Mouse (Mus musculus): ENCODE measurements at regions not wholly inside any gene's neighbourhood (a gene's known extent, or its start where the extent isn't known, plus 50 kb on each side); places are given as distances from the start of the nearest gene placed in this dataset.

DNA sequence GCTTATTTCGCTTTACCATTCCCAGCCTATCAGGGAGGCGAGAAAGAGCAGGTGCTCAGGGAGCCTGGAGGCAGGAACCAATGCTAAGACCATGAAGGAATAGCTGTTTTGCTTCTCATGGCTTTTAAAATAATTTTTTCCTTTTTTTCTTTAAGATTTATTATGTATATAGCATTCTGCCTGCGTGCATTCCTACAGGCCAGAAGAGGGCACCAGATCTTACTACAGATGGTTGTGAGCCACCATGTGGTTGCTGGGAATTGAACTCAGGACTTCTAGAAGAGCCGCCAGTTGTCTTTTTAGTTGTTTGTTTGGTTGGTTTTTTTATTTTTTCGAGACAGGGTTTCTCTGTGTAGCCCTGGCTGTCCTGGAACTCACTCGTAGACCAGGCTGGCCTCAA is 113.6 kb upstream of the Armc2 start:
- DNase-seq (ENCODE audit: extremely low read depth, low read depth, low spot score) = no peak

DNA sequence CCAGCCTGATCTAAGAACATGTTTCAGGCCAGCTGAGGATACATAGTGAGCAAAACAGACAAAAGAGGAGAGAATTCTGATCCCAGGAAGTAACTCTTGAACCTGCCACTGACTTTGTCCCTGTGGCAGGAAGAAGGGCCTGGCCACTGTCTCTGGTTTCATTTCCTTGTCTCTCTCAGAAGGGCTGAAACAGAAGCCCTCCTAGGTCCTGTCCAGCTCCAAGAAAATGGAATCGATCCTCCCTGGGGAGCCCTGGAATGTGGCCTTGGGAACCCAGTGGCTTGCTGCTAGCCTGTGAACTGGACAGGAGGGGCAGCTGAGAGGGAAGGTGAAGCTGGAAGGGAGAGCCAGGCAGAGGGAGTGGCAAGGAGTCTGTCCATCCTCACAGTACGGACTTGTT is 113.1 kb upstream of the Armc2 start:
- no peak for DNase-seq (ENCODE audit: extremely low read depth, low read depth, low spot score)

DNA sequence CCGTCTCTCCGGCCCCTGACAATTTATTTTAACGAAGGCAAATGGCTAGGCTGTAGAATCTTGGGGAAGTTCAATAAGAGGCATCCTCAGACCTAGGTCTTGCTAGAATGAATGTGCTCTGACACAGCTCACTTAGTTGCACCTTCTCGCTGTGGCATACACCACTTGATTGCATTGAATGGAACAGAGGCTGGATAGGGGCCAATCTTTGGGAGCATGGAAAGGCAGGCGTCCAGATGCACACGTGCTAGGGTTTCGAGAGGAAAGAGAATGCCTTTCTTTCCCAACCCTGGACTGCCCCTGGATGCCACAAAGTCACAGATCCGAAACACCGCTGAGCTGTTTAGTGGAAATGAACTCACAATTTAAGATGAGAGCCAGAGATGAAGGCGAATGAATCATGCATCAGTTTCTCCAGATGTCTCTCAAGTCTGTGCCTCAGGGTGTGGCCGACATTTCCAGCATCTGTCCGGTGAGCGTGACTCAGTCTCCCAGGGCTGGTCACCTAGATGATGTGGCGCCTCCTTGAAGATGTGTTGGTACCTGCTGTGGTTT is 109.7 kb upstream of the Armc2 start:
- no peak for DNase-seq (ENCODE audit: extremely low read depth, low read depth, low spot score)

DNA sequence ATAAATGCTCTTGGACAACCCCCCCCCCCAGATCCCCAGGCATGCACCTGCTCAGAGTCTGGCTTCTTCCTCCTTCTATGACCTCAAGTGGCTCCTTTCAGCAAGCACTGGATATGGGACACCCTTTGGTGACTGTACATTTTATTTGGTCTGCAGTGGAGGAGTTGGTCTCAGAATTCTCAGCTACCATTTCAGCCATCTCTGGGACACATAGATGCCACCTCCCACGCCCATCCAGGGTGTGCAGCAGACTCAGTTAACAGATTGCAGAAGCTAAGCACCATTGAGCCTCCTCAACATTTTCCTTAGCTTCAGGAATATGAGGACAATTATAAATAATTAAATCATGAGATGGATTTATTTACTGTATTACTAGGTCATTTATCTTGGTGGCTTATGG is 108.6 kb upstream of the Armc2 start:
- DNase-seq (ENCODE audit: extremely low read depth, low read depth, low spot score) = no peak

DNA sequence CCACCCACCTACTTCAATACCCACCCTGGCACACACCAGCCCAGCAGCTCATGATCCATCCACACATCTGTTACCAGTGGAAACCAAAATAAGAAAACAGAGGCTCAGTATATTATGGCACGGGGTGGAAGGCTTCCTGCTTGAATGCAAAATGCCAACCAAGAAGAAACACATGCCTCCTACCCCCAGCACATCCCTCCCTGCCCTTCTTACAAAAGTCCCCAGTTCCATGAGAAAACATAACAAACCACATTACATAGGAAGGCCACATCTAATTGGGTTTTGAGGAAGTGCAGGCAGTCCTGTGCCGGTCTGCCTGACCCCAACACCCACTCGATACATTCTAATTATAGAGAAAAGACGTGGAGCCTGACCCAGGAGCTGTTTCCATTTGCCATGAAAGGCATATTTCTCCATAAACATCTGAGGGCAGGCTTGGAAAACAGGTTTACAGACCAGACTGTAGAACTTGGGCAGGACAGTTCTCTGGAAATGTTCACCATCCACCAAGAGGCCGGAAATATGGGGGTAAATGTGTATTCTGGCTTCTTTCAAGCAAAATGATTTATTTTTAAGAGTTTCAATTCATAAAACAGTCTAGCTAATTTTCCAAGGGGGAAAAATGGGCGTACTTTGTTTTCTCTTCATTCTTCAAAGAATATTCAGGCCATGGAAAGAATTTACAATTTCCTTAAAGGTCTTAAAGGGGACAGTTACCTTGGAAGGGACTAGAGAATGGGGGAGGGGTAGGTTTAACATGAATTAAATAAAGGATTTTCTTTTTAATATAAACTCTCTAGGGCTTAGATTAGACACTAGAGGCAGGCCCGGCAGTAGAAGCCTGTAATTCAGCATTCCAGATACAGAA is 104.8 kb upstream of the Armc2 start:
- DNase-seq (ENCODE audit: extremely low read depth, low read depth, low spot score) = no peak

DNA sequence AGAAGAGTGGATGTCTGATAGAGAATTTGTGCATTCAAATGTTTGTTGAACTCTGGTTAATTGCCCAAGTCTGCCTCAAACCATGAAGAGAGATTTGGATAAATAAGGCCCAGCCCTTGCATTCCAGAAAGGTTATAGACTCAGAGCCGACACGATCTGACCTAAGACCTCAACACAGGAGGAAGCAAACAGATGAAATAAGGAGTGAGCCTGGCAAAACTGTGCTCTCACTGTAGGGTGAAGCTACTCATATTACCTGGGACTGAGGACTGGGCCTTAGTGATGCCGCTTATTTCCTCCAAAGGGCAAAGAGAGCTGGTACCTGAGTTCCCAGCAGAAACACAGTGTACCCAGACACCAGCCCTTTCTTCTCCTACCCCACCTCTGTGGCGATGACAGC is 103.7 kb upstream of the Armc2 start:
- no peak for DNase-seq (ENCODE audit: extremely low read depth, low read depth, low spot score)

DNA sequence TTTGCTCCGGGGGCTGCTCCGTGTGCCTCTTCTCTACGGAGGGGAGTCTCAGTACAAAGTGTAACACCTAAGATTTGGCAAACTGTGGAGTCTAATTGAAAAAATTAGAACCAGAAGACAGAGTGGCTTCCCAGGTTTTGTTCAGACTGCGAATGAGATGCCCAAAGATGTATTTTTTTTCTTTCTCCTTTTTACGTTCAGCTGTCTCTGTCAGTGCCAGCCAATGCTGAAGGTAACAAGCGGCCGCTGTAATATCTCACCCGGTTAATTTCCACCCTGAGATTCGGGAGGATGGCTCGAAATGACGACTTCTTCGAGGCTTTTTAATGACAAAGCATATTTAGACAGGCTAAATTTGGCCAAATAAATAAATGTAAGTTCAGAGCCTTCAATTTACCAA is 101.1 kb upstream of the Armc2 start:
- DNase-seq (ENCODE audit: extremely low read depth, low read depth, low spot score) = no peak

DNA sequence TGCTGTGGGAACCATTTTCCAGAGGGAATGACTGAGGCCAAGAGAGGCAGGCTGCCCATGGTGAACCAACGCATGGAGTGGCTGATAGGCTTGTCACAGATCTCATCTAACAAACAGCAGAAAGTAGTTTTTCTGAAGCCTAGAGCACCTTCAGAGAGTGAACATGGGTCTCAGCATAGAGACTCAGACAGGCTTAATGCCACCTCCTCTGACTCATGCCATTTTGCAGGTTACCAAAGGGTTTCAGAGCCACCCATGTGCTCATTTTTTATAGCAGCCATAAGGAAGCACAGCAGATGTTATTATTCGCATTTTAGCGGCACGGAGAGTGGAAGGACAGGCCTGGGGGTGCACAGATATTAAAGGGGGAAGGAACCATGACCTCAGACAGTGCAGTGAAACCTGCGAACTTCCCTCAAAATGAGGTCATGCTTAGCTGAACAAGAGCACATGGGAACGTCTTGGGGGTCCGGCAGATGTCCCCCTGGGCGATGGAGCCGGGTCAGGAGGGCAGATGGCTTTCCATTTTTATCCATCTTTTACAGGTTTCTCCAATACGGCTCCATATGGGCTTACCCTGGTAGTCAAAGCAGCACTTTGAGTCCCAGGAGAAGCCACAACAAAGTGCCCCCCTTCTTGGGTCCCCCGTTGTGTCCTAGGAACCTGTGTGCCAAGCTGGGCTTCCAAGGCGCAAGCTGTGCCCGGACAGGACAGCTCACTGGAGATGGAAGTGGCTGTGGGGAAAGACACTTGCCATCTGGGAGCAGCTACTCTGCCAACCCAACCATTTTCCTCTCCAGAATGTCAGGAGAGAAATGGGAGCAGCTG is 100.3 kb upstream of the Armc2 start:
- DNase-seq (ENCODE audit: extremely low read depth, low read depth, low spot score) = no peak

DNA sequence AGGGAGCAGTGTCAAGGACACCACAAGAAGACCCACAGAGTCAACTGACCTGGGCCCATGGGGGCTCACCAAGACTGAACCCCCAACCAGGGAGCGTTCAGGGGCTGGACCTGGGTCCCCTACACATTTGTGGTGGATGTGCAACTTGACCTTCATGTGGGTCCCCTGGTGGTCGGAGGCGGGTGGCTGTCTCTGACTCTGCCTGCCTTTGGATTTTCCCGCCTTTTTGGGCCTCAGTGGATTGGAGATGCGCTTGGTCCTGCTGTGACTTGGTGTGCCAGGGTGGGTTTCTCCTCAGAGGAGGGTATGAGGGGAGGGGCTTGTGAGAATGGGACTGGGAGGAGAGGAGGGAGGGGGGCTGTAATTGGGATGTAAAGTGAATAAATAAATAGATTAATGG is 99.3 kb upstream of the Armc2 start:
- no peak for DNase-seq (ENCODE audit: extremely low read depth, low read depth, low spot score)

DNA sequence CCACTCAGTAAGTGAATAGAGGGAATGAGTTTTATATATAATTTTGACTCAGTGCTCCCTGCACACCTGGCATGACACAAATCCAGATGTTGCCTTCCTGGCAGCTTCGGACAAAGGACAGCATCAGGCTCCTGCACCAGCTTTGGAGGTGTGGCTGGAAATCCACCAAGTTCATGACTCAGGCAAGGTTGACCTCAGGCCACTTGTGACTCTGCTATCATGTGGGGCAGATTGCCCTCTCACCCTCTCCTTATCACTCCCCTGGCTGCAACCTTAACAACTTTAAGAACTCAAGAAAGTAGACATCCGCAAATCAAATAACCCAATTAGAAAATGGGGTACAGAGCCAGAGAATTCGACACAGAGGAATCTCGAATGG is 97.7 kb upstream of the Armc2 start:
- no peak for DNase-seq (ENCODE audit: extremely low read depth, low read depth, low spot score)

DNA sequence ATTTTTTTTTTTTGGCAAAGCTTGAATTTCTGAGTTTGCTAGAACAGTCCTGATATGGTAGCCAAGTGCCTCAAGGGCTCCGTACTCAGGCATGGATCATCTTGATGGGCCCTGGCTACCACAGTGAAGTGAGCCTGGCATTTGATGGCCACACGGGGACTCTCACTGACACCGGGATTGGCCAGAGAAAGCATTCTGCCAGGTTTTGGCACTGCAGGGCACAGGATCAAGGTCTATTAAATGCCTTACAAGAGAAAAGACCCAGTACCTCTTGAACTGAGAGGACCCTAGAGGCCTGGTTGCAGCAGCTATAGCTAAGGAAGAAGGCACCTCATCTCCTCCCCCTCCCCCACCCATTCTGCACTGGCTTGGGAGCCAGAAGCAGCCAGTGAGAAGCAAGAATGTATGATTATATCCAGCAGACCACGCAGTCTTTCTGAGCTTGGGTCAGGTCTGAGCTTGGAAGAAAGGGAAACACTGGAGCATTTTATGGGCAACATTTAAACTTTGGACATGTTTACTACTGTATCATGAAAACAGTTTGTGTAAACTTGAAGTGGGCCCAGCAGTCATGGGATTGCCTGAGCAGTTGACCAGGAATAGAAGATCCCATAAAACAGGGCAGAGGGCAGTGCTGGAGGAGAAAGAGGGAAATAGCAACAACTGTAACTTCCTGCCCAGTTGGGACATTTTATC is 97.1 kb upstream of the Armc2 start:
- DNase-seq (ENCODE audit: extremely low read depth, low read depth, low spot score) = no peak

DNA sequence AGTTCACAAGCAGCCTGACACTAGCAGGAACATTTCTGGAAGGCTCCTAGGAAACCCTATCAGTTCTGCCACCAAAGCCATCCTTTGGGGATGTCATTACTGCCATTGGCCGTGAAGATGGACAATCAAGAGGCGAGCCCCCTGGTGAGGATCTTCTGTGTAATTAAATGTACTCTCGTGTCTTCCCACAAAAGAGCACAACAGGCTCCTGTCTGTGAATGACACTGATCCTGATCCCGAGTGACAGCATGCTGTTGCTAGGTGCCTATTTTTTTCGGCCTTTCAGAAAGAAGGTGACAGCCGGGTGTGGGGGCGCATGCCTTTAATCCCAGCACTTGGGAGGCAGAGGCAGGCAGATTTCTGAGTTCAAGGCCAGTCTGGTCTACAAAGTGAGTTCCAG is 92.5 kb upstream of the Armc2 start:
- DNase-seq (ENCODE audit: extremely low read depth, low read depth, low spot score) = no peak

DNA sequence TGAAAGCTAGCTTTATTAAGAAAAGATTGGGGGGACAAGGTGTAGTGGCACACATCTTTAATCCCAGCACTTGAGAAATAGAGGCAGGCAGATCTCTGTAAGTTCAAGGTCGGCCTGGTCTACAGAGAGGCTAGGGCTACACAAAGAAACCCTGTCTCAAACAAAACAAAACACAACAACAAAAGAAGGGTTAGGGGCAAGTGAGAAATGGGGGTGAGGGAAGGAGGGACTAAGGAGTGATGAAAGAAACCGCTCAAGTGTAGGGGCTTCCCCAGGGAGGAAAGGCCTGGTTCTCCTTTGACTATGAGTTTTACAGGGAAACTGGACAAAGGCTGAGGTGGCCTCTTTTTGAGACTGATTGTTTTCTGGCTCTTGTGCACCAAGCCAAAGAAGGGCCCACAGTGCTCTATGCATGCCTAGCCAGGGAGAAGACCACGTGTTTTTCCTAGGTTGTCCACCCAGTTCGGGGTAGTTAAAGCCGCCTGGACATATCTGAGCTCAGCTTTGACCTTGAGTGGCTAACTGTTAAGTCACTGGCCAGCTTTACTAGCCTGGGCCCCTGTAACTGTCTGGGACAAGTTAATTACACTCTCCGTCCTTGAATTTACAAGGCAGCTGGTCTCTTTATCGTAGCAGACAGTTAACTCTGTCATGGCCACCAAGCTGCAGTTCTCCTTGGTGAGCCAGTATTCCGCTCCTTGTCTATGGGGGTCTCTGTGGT is 90.2 kb upstream of the Armc2 start:
- no peak for DNase-seq (ENCODE audit: extremely low read depth, low read depth, low spot score)

DNA sequence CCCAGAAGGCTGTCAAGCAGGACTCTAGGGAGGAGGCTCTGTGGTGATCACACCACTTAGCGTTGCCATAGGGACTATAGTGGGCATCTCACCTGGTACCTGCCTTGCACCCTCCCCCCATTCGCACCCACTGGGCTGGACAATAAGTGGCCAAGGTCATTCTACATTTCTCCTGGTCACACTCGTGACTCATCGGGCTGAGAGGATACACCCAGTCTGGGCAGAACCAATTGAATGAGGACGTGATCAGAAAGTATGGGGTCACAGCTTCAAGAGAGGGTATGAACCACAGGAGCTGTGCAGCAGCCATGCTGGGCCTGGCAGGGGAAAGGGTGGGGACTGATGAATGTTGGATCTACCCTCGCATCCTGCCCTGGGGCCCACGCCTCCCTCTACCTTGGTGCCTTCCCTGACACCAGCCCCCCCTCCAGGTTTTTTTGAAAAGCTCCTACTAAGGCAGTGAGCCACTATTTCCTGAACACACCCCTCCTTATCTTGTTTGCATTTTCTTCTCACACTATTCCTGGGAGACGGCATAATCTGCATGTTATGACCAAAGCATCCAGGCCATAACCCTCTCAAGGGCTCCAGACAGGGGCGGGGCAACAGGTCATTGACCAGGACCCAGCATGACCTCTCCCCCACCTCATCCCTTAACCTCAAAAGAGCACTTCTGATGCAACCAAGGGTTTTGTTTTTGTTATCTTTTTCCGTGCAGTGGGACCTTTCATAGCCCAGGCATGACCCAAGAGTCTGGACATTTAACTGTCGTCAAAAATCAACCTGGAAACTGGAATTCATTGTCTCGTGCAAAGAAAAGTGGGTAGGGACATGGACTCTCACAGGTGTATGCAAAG is 89.4 kb upstream of the Armc2 start:
- no peak for DNase-seq (ENCODE audit: extremely low read depth, low read depth, low spot score)

DNA sequence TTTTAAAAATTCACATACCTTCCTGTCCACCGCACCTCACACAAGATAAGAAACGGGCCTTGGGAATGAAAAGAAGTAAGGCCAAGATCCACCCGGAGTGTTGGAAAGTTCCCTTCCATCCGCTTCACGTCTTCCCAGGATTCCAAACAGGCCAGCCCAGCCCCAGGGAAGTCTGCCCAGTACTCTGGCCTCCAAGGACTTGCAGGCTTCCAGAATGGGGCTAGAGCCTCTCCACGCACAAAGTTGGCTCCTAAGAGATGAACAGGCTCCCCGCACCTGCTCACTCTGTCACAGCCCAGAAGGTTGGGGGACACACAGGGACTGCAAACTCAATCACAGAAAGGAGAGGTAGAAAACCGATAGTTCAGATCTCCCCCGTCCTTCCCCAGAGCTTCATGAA is 88.4 kb upstream of the Armc2 start:
- DNase-seq (ENCODE audit: extremely low read depth, low read depth, low spot score) = no peak

DNA sequence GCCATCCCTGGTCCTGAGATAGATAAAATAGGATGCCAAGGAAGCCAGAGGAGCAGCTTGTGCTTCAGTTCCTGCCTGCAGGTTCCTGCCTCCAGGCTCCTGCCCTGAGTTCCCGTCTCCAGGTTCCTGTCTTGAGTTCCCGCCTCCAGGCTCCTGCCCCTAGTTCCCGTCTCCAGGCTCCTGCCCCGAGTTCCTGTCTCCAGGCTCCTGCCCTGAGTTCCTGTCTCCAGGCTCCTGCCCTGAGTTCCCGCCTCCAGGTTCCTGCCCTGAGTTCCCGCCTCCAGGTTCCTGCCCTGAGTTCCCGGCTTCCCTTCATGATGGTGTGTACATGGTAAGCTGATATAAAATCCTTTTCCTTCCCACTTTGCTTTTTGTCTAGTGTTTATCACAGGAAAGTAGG is 86.8 kb upstream of the Armc2 start:
- no peak for DNase-seq (ENCODE audit: extremely low read depth, low read depth, low spot score)

DNA sequence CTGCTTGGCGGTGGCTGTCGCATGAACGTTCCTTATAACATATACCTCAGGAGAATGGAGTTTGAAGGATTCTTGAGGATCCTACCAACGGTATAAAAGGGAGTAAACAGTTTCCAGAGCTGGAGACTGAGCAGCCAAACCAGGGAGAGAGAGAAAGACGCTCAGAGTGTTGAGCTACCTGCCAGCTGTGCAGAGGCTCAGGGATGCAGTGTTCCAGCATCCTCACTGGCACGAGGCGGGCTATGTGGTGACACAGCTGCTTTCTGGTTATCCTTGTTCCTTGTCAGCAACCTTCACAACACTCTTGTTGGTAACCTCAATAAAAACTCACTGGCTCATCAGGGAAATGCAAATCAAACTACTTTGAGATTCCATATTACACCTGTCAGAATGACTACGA is 84.1 kb upstream of the Armc2 start:
- no peak for DNase-seq (ENCODE audit: extremely low read depth, low read depth, low spot score)

DNA sequence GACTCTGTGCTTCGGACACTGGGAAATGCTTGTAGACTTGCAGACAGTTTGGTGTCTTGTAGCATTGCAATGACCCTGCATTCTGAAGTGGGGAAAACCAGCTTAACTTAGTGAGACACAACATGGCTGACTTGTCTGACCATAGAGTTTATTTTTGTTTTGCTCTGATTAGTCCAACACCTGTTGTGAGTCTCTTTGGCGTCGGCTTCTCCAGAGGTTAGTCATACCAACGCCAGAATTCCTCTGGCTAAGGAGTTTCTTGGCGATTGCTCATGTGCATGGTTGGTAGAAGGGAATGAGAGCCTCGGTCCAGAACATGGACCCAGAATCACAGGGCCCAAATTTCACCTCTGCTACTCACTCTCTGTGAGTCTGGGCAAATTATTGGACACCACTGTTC is 82.9 kb upstream of the Armc2 start:
- DNase-seq (ENCODE audit: extremely low read depth, low read depth, low spot score) = no peak

DNA sequence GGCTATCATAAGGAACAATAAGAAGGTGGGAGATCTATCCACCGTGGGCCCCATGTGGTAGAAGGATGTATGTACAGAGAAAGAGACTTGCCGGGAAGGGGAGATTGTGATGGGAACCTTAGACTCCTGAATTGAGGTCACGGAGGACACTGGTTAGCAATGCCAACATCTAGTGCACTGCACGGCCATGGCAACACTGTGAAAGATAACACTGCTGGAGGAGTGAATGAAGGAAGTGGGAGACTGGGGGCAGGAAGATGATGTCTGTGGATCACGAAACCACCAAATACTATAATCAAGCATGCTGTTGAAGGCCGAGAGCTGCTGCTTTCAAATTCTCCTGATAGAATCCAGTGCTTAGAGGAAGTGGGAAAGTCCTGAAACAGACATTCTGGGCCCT is 78.7 kb upstream of the Armc2 start:
- no peak for DNase-seq (ENCODE audit: extremely low read depth, low read depth, low spot score)

DNA sequence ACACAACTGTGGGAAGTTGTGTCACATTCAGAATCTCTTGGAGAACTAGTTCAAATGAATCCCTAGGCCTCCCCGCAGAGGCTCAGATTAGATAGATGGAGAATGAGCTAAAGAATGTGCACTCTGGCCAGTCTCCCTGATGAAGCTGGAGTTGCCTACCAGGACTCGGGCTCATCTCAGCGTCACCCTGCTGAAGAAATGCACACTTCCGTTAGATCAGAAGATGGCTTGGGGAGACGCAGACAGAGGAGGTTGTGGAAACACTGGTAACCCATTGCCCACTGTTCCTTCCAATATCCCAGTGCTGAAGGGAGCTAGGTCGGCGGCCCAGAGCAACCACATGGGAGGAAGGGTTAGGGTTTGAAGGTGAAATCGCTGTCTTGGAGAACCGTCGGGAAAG is 77.7 kb upstream of the Armc2 start:
- no peak for DNase-seq (ENCODE audit: extremely low read depth, low read depth, low spot score)

All from fat pad, adult 2 months (tissue).